Mouse (Mus musculus) kidney, adult 18-20 months (tissue): ENCODE data around the gene Plekhm3.

Experiments
- DNase-seq: peaks from one replicate; pipeline ENCODE4 v3.0.0; 2021

Gene Plekhm3

GRCm38 (mm10) chr1:64757766-64758165 is 198.9 kb downstream of the Plekhm3 start:
- no peak for DNase-seq

GRCm38 (mm10) chr1:64757254-64757653 is 199.4 kb downstream of the Plekhm3 start:
- no peak for DNase-seq

- DNase-seq: no peak
These were observed 200.0 kb downstream of the Plekhm3 start for GRCm38 (mm10) chr1:64756640-64757030.

- DNase-seq: no peak
These were observed 200.5 kb downstream of the Plekhm3 start for GRCm38 (mm10) chr1:64755971-64756639.

GRCm38 (mm10) chr1:64754658-64755057 is 202.0 kb downstream of the Plekhm3 start:
- DNase-seq: no peak

- no peak for DNase-seq
These were observed 203.0 kb downstream of the Plekhm3 start for GRCm38 (mm10) chr1:64753668-64754067.

GRCm38 (mm10) chr1:64753109-64753508 is 203.5 kb downstream of the Plekhm3 start:
- no peak for DNase-seq

- no peak for DNase-seq
These were observed 212.0 kb downstream of the Plekhm3 start for GRCm38 (mm10) chr1:64744616-64745015.

GRCm38 (mm10) chr1:64742741-64743408 is 213.7 kb downstream of the Plekhm3 start:
- peak; percentile 71 for DNase-seq

- DNase-seq: peak; percentile 81
These were observed 218.0 kb downstream of the Plekhm3 start for GRCm38 (mm10) chr1:64738661-64739082.

GRCm38 (mm10) chr1:64738180-64738555 is 218.5 kb downstream of the Plekhm3 start:
- no peak for DNase-seq

- DNase-seq: peak; percentile 94
These were observed 219.0 kb downstream of the Plekhm3 start, which contains the start of gene Fzd5 for GRCm38 (mm10) chr1:64737502-64738179. TSS of gene Fzd5 (minus strand) at chr1:64737751.

- no peak for DNase-seq
These were observed 219.7 kb downstream of the Plekhm3 start for GRCm38 (mm10) chr1:64736681-64737501.
